Mouse (Mus musculus) liver, adult 2 months (tissue): ENCODE measurements around the gene Frmd4a.
"Not testable (repeated sequence)": the region's sequence is repeated elsewhere in the genome, so short reads cannot be mapped to it uniquely, and the experiment has no call there.

ENCODE experiments used
- CTCF ChIP-seq: fragments of 200-500 bp; IDR thresholded peaks from 2 replicates; pipeline ENCODE4 v1.5.1; 2011; ENCODE audit warnings: low read depth, low read length, control low read depth
- POLR2A ChIP-seq: fragments of 200-500 bp; IDR thresholded peaks from 2 replicates; pipeline ENCODE4 v1.6.1; 2011; ENCODE audit warnings: low read length, control low read depth; ENCODE audit not compliant: insufficient read depth; ENCODE audit errors: extremely low read depth

DNA sequence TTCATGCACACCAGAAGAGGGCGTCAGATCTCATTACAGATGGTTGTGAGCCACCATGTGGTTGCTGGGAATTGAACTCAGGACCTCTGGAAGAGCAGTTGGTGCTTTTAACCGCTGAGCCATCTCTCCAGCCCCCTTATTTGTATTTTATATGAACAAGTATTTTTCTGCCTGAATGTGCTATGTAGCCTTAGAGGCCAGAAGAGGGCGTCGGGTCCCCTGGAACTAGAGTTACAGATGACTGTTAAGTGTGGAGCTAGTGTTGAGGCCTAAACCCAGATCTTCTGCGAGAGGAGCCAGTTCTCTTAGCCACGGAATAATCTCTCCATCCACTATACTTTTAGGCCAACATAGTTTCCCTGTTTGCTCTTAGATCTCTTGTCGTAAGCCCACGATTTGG, 320.8 kb downstream of the Frmd4a start:
- not testable (repeated sequence) for TF ChIP-seq CTCF, POLR2A
